Mouse (Mus musculus) fibroblast of lung, adult 2 months (primary cell): ENCODE data around the gene Theg.
A peak's percentile ranks its signal among the peaks of the same experiment; 100 is the strongest.

Experiments
- DNase-seq: peaks from one replicate; pipeline ENCODE4 v3.0.0-alpha.2; 2011; ENCODE audit warnings: low read depth

Gene Theg

GRCm38 (mm10) chr10:79535431-79535830, 51.7 kb downstream of the Theg start:
- DNase-seq: no peak

GRCm38 (mm10) chr10:79534426-79534825, 52.7 kb downstream of the Theg start:
- DNase-seq: no peak

- DNase-seq: peak; percentile 34
Measured at GRCm38 (mm10) chr10:79533126-79533911, 53.8 kb downstream of the Theg start, which contains the start of gene Plpp2. TSS of gene Plpp2 (minus strand) at chr10:79533796.

- no peak for DNase-seq
Measured at GRCm38 (mm10) chr10:79532678-79533077, 54.5 kb downstream of the Theg start.

GRCm38 (mm10) chr10:79531593-79531992, 55.5 kb downstream of the Theg start:
- no peak for DNase-seq

- no peak for DNase-seq
Measured at GRCm38 (mm10) chr10:79530721-79531120, 56.4 kb downstream of the Theg start.

- DNase-seq: no peak
Measured at GRCm38 (mm10) chr10:79530241-79530640, 56.9 kb downstream of the Theg start.

- no peak for DNase-seq
Measured at GRCm38 (mm10) chr10:79528081-79528480, 59.0 kb downstream of the Theg start.

GRCm38 (mm10) chr10:79527453-79527845, 59.7 kb downstream of the Theg start:
- DNase-seq: no peak

GRCm38 (mm10) chr10:79526661-79527452, 60.3 kb downstream of the Theg start:
- no peak for DNase-seq
